Mouse (Mus musculus) forebrain, embryonic 12.5 days (tissue): ENCODE data around the gene Iglon5. TPM values are rescaled to one million over a fixed set of nuclear protein-coding genes. Genes with fewer than 3 reads are reported as not detected.

ENCODE experiments used
- ATAC-seq: fragments of 200-750 bp; cut with Nextera tagmentation; 2 replicates; pipeline ENCODE4 v1.8.0; 2017; ENCODE audit warnings: moderate TSS enrichment; ENCODE audit not compliant: low FRiP score
- H3K27ac ChIP-seq: fragments of 300-500 bp; sonication (generic); 2 replicates; pipeline ENCODE4 v1.5.1; 2016; ENCODE audit warnings: mild to moderate bottlenecking
- H3K27me3 ChIP-seq: fragments of 300-500 bp; sonication (generic); 2 replicates; pipeline ENCODE4 v1.6.1; 2016; ENCODE audit warnings: mild to moderate bottlenecking
- H3K36me3 ChIP-seq: fragments of 300-500 bp; sonication (generic); replicated peaks from 2 replicates; pipeline ENCODE4 v1.6.1; 2016; ENCODE audit warnings: mild to moderate bottlenecking
- H3K4me1 ChIP-seq: fragments of 300-500 bp; sonication (generic); 2 replicates; pipeline ENCODE4 v1.6.1; 2016
- H3K4me2 ChIP-seq: fragments of 300-500 bp; sonication (generic); 2 replicates; pipeline ENCODE4 v1.6.1; 2016; ENCODE audit warnings: mild to moderate bottlenecking, moderate library complexity
- H3K4me3 ChIP-seq: fragments of 300-500 bp; sonication (generic); replicated peaks from 2 replicates; pipeline ENCODE4 v1.5.1; 2016; ENCODE audit warnings: mild to moderate bottlenecking
- H3K9ac ChIP-seq: fragments of 300-500 bp; sonication (generic); 2 replicates; pipeline ENCODE4 v1.6.1; 2016; ENCODE audit warnings: mild to moderate bottlenecking
- H3K9me3 ChIP-seq: fragments of 300-500 bp; sonication (generic); 2 replicates; pipeline ENCODE4 v1.6.1; 2016
- WGBS: fragments of 180-500 bp; shearing (Covaris S2); methylation state at CpG from one replicate; pipeline ENCODE4 v1.1.7; 2016; 5-methylcytosine and 5-hydroxymethylcytosine counted together
- microRNA-seq: library from miRNA; unstranded; fragments of <30 nt; microRNA quantifications from one replicate; pipeline ENCODE4, GENCODE M21; 2017
- polyA plus RNA-seq: library from polyadenylated mRNA; unstranded; fragments of >200 nt; fragmentation: Nextera tagmentation; extraction: Ambion mirVana; gene quantifications from 2 replicates; pipeline ENCODE4 v1.2.1, GENCODE M21; 2016

The Iglon5 gene
- polyA plus RNA-seq, 1 experiment from 2014 or later = 2.5 TPM

DNA sequence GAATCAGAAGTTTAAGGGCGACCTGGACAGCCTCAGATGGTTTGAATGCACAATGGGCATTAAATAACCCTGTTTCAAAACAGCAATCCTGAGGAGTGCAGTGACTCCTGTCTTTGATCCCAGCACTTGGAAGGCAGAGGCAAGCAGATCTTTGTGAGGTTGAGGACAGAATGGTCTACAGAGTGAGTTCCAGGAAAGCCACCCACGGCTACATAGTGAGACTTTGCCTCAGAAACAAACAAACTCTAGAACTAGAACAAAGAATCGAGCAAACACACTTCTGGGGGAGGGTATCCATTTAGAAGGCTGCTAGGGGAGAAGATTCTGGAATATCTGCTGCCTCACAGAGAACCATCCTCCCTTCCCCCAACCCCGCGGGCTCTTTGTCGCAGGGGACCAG is 49.4 kb downstream of the Iglon5 start, which contains the start of gene Cldnd2:
Cldnd2 (plus strand) TSS at position 301 of the 400 bp plus-strand sequence.
- H3K4me3 ChIP-seq = no peak within 1 kb of the TSS
- H3K4me1 ChIP-seq = peaks cover 19% of the 10 kb centered on the region
- no peaks in the 10 kb centered on the region for H3K9me3 ChIP-seq
- no peak within 1 kb of the TSS for H3K27ac ChIP-seq
- H3K4me2 ChIP-seq = no peak within 1 kb of the TSS
- H3K36me3 ChIP-seq = no peaks in the 10 kb centered on the region
- no peak within 1 kb of the TSS for H3K9ac ChIP-seq
- H3K27me3 ChIP-seq = 0 out of 2 replicates have a peak, but pooled peaks cover 7% of the 10 kb centered on the region
- no peak for ATAC-seq
- 88% methylated on average over 6 of the region's 6 CpGs for WGBS

DNA sequence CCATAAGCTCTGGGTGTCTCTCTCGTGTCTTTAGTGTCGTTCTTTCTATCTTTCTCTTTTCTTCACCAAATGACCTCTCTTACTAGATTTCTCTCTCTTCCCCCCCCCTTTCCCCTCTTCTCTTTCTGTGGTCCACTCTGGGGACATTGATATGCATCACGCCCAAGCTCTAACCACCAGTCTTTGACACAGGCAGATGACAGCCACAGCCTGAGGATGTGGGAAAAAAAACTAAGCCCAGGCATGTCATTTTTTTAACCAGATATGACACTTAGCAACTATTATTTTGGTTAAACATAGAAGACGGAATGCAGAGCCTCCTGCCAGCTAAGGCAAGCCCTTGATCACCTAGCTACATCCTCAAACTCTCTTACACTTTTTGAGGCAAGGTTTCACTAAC is 51.3 kb downstream of the Iglon5 start:
- no peak overlapping the region for H3K9ac ChIP-seq
- 0 out of 2 replicates have a peak, but pooled peaks cover 7% of the 10 kb centered on the region for H3K27me3 ChIP-seq
- WGBS = 85% methylated on average over 4 of the region's 4 CpGs
- no peak overlapping the region for H3K4me2 ChIP-seq
- H3K27ac ChIP-seq = no peak overlapping the region
- no peak overlapping the region for H3K4me3 ChIP-seq
- H3K36me3 ChIP-seq = no peaks in the 10 kb centered on the region
- no peaks in the 10 kb centered on the region for H3K9me3 ChIP-seq
- peaks cover 7% of the 10 kb centered on the region; the same call in 1 of the 2 replicates for H3K4me1 ChIP-seq
- no peak for ATAC-seq

DNA sequence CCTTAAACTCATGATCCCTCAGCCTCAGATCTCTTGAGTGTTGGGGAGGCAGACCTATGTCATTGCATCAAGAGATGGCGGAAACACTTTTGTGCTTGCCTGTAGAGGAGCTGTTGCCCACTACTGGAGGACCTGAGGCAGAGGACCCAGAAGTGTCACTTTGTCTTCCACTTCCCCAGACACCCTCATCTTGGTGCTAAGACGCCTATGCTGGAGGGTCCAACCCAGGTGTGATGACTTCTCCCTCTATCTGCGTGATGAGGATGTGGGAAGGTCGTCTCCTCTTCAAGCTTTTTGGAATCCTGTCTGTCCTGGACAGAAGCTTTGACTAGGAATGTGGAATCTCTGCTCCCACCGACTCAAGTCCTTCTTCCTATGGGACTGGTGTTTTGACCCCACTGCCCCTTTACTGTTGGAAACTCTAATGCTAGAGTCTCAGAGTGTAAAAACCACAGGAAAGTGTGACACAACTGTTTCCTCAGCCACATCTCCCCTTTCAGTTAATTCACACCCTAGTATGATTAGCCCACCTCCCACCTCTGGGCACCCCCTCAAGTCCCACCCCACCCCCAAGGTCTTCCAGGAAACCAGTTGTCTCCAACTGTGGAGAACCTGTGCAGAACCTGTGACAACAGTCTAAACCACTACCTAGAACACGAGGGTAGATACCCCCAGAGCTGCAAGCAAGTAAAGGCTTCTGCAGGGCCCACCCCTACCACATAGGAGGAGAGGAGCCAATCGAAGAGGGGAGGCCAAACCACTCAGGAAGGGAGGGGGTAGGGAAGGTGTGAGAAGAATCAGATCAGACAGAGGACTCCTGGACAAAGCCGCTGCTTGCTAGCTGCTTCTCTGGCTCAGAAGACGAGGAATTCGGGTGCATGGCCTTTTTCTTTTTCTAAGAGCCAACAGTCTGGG is 53.3 kb downstream of the Iglon5 start, which contains the start of gene Nkg7:
Nkg7 (plus strand) TSS at position 733 of the 915 bp plus-strand sequence.
- H3K27ac ChIP-seq = no peak within 1 kb of the TSS
- no peak for ATAC-seq
- no peaks in the 10 kb centered on the region for H3K36me3 ChIP-seq
- H3K4me3 ChIP-seq = no peak within 1 kb of the TSS
- WGBS = 82% methylated on average over 10 of the region's 10 CpGs
- no peak within 1 kb of the TSS for H3K9ac ChIP-seq
- H3K9me3 ChIP-seq = no peaks in the 10 kb centered on the region
- H3K4me1 ChIP-seq = no peaks in the 10 kb centered on the region
- no peak within 1 kb of the TSS for H3K4me2 ChIP-seq
- 0 out of 2 replicates have a peak, but pooled peaks cover 7% of the 10 kb centered on the region for H3K27me3 ChIP-seq

DNA sequence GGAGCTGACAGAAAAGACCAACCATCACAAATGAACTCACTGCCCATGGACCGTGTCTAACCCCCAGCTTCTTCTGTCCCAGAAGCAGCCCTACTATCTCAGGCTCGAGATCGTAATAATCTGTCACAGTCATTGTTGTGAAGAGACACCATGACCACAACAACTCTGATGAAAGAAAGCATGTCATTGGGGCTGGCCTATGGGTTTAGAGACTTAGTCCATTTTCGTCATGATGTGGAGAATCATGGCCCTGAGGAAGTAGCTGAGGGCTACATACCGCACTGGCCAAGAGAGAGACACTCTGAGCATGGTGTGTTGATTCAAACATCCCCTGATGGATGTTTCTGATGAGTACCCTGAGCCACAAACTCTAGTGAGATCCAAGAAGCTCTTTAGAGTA is 55.2 kb downstream of the Iglon5 start:
- WGBS = 91% methylated on average over 5 of the region's 5 CpGs
- H3K27ac ChIP-seq = no peak overlapping the region
- H3K27me3 ChIP-seq = 0 out of 2 replicates have a peak, but pooled peaks cover 6% of the 10 kb centered on the region
- H3K9me3 ChIP-seq = no peaks in the 10 kb centered on the region
- H3K9ac ChIP-seq = no peak overlapping the region
- H3K36me3 ChIP-seq = no peaks in the 10 kb centered on the region
- no peak overlapping the region for H3K4me3 ChIP-seq
- H3K4me1 ChIP-seq = no peaks in the 10 kb centered on the region
- no peak overlapping the region for H3K4me2 ChIP-seq
- ATAC-seq = no peak

DNA sequence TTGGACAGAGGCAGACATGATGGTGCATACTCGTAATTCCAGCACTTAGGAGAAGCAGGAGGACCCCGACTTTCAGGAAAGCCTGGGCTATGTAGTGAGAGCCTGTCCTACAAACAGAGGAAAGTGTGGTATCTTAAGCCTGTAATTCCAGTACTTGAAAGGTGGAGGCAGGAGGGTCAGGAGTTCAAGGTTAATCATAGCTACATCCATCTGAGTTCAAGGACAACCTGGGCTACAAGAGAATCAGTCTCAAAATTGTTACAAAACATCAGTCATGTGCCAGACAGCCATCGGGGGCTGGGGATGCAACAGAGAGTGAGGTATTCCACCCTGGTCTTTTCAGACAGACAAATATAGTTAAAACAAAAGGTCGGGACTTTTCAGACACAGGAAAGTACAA is 57.0 kb downstream of the Iglon5 start:
- 82% methylated on average over 4 of the region's 4 CpGs for WGBS
- Histone ChIP-seq H3K27me3 (no peaks in the 10 kb centered on the region), H3K9me3 (no peaks in the 10 kb centered on the region), H3K27ac (no peak overlapping the region), H3K4me2 (no peak overlapping the region), H3K36me3 (no peaks in the 10 kb centered on the region), H3K9ac (no peak overlapping the region), H3K4me3 (no peak overlapping the region), H3K4me1 (no peaks in the 10 kb centered on the region)
- ATAC-seq = no peak

DNA sequence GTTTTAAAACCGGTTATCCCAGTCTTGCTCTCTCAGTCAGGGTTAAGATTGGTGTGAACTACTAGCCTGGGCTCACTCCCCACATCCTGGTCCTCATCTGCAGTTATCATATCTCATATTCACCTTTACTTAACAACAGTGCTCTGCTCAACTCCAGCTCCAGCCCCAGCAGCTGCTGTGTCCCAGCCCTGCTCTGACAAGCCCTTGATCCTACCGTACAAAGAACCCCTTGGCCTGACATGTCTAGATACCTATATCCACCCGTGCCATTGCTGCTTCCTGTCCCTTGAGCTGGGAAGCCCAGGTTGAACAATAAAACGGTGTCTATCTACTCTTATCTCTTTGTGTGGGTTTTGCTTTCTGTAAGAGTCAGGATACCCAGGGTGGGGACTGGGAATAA is 60.4 kb downstream of the Iglon5 start:
- 59% methylated on average over 4 of the region's 4 CpGs for WGBS
- Histone ChIP-seq H3K36me3 (no peaks in the 10 kb centered on the region), H3K9ac (no peak overlapping the region), H3K4me3 (no peak overlapping the region), H3K9me3 (no peaks in the 10 kb centered on the region), H3K27me3 (no peaks in the 10 kb centered on the region), H3K27ac (no peak overlapping the region), H3K4me1 (no peaks in the 10 kb centered on the region), H3K4me2 (no peak overlapping the region)
- ATAC-seq = no peak

DNA sequence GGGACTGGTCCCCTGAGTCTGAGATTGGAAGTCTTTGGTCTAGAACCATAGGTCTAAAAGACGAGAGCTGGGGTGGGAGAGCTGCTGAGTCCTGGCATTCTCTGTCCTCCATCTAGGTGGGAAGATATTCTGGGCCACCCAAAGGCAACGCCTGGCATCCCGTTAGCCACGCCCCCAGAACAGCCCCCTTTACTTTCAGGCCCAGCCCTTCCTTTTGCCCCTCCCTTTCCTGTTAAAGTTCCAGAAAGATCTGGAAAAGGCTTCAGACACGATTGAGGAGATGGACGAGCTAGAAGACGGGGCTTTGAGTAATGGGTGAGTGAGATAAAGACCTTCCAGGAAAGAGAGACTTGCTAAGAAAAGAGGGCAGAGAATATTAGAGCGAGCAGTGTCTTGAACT is 62.5 kb downstream of the Iglon5 start, which contains the start of gene Lim2:
Lim2 (plus strand) TSS at position 265 of the 400 bp plus-strand sequence.
- no peak within 1 kb of the TSS for H3K27ac ChIP-seq
- H3K4me2 ChIP-seq = no peak within 1 kb of the TSS
- H3K9me3 ChIP-seq = no peaks in the 10 kb centered on the region
- no peak within 1 kb of the TSS for H3K9ac ChIP-seq
- H3K27me3 ChIP-seq = no peaks in the 10 kb centered on the region
- ATAC-seq = no peak
- peaks cover 5% of the 10 kb centered on the region for H3K4me1 ChIP-seq
- WGBS = 94% methylated on average over 8 of the region's 8 CpGs
- H3K4me3 ChIP-seq = no peak within 1 kb of the TSS
- no peaks in the 10 kb centered on the region for H3K36me3 ChIP-seq

DNA sequence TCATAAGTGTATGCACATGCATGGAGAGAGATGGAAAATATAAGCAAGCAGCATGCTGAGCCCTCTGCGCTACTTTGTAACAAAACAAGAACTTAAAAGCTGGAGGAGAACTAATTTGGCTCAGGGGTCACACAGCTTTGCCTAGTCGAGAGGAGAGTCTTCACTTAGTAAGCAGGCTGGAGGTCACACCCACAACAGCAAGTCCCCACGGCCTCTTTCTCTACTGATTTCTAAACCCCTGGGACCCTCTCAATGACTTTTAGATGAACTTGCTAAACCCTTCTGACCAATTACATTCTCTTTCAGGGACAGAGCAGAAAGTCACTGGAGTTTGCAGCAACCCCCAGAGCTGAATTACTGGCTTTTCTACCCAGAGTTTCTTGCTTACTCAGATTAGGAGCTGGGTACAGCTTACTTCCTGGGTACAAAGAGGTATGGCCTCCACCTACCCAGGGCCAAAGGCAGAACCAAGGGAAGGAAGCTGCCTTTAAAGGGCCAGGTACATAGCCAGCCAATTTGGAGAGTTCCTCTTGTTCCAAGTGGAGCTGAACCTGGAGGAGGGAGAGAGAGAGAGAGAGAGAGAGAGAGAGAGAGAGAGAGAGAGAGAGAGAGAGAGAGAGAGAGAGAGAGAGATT is 65.8 kb downstream of the Iglon5 start:
- no peak overlapping the region for H3K4me3 ChIP-seq
- no peak overlapping the region for H3K9ac ChIP-seq
- H3K4me2 ChIP-seq = no peak overlapping the region
- ATAC-seq = no peak
- peaks cover 5% of the 10 kb centered on the region for H3K4me1 ChIP-seq
- 57% methylated on average over 3 of the region's 3 CpGs for WGBS
- H3K27ac ChIP-seq = no peak overlapping the region
- no peaks in the 10 kb centered on the region for H3K36me3 ChIP-seq
- no peaks in the 10 kb centered on the region for H3K9me3 ChIP-seq
- no peaks in the 10 kb centered on the region for H3K27me3 ChIP-seq

DNA sequence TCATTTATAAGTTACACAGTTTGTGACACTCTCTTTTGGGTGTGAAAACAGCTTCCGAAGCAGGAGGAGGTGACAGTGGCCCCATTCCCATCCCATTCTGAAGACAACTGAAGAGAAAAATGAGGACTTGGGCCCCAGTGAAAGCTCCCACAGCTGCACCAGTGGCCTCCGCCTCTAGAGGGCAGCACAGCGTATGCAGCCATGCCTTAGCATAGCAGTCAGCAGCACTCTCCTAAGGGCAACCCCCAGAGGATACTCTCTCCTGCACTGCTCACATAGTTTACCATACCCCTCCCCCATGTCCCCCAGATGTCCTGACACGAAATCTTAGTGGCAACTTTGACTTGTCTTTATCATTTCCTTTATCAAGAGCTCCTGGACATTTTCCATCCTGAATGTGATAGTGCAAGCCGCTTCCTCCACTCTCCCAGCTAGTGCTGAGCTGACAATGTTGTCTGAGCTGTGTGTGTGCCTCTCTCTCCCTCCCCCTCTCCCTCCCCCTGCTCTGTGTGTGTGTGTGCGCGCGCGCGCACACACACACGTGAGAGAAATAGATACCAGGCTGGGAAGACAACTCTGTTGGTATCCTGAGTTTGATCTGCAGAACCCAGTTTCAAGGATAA is 66.8 kb downstream of the Iglon5 start:
- 9% methylated on average over 11 of the region's 11 CpGs for WGBS
- H3K27me3 ChIP-seq = no peaks in the 10 kb centered on the region
- H3K4me3 ChIP-seq = no peak overlapping the region
- H3K9ac ChIP-seq = no peak overlapping the region
- no peaks in the 10 kb centered on the region for H3K36me3 ChIP-seq
- H3K4me2 ChIP-seq = peak overlapping the region; percentile 31; the same call in 1 of the 2 replicates
- peaks cover 5% of the 10 kb centered on the region for H3K4me1 ChIP-seq
- ATAC-seq = peak; percentile 87
- H3K9me3 ChIP-seq = no peaks in the 10 kb centered on the region
- no peak overlapping the region for H3K27ac ChIP-seq

Small RNAs within 50 kb of the gene (microRNA-seq; reads per million reads assigned to microRNA genes)
- gene Mir7051 = 0.97 reads per million

Other genes with a start within 250 kb of the Iglon5 start
- gene Zfp715, start 176.8 kb downstream of the Iglon5 start, polyA plus RNA-seq = 14.8 and 15.4 TPM in 2 replicates
- 0.09 and 0.33 TPM in 2 replicates for gene Siglecf, start 138.7 kb downstream of the Iglon5 start, polyA plus RNA-seq
- gene Siglecg, start 81.9 kb downstream of the Iglon5 start, polyA plus RNA-seq = not detected in 2 replicates
- gene Lim2, start 62.4 kb downstream of the Iglon5 start, polyA plus RNA-seq = not detected in 2 replicates
- gene Nkg7, start 53.0 kb downstream of the Iglon5 start, polyA plus RNA-seq = 0.51 TPM in 1 of 2 replicates, not detected in the other
- gene Cldnd2, start 49.3 kb downstream of the Iglon5 start, polyA plus RNA-seq = not detected in 2 replicates
- gene Etfb, start 46.0 kb downstream of the Iglon5 start, polyA plus RNA-seq = 151 and 161 TPM in 2 replicates
- gene Gm45233, start 45.9 kb downstream of the Iglon5 start, polyA plus RNA-seq = 0.47 TPM in 1 of 2 replicates, not detected in the other
- 3.1 and 5.0 TPM in 2 replicates for gene Vsig10l, start 26.9 kb downstream of the Iglon5 start, polyA plus RNA-seq
- gene 4931406B18Rik, start 15.9 kb upstream of the Iglon5 start, polyA plus RNA-seq = not detected in 2 replicates
- 0.56 and 0.69 TPM in 2 replicates for gene Cd33, start 54.4 kb upstream of the Iglon5 start, polyA plus RNA-seq
- gene Zfp658, start 72.2 kb upstream of the Iglon5 start, polyA plus RNA-seq = 7.5 and 7.8 TPM in 2 replicates
- 14.6 and 17.1 TPM in 2 replicates for gene Zfp719, start 89.5 kb upstream of the Iglon5 start, polyA plus RNA-seq
- gene Zfp819, start 117.1 kb upstream of the Iglon5 start, polyA plus RNA-seq = 0.61 and 0.73 TPM in 2 replicates
- not detected in 2 replicates for gene Ceacam18, start 144.6 kb upstream of the Iglon5 start, polyA plus RNA-seq
- 0.17 and 0.35 TPM in 2 replicates for gene Siglece, start 170.1 kb upstream of the Iglon5 start, polyA plus RNA-seq
- gene Ctu1, start 181.9 kb upstream of the Iglon5 start, polyA plus RNA-seq = 16.9 and 17.8 TPM in 2 replicates
- gene Klk14, start 200.3 kb upstream of the Iglon5 start, polyA plus RNA-seq = not detected in 2 replicates
- 0.10 TPM in 1 of 2 replicates, not detected in the other for gene Klk13, start 222.5 kb upstream of the Iglon5 start, polyA plus RNA-seq